Mouse (Mus musculus) kidney, postnatal 36 days (tissue): ENCODE measurements around the gene Sema3d.

Experiments
- DNase-seq, 2 experiments: peaks; one replicate each; pipeline ENCODE4 v3.0.0; 2021 to 2022; ENCODE audit warnings: mixed read lengths in 2 of 2

Gene Sema3d

GRCm38 (mm10) chr5:12499791-12500504 is 116.8 kb downstream of the Sema3d start:
- no peak for DNase-seq

DNA sequence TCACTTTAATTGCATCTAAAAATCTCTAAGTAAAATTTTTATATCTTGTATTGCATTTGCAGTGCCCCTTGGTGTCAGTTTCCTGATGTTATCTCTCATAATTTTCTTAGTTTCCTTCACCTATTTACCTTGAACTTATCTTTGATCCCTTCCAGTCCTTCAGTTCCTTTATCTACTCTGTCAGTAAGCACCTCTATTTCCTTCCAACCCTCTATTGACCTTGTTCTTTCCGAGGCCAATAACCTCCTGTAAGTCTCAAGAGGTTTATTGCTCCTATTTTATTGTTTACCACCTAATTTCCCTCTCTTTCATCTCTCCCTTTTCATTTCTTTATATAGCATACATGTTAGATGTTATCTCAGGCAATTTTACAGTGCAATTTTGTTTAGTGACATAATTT is 129.3 kb downstream of the Sema3d start:
- no peak for DNase-seq

DNA sequence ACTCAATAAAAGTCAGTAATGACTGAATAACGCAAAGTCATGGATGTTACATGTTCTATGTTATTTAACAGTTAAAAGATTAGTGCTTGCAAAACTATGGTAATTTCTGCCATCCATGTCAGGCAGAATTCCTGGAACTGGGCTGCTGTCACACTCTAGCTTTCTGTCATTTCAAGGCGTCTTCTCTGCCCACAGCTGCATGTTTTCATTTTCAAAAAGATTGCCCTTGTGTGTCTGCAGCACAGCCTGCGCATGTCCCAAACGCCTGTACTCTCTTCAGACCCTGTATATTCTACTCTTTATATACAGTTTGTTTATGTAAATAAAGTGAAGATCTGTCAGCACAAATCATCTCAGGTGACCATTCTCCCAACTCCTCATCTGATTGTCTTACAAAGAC is 132.1 kb downstream of the Sema3d start:
- no peak for DNase-seq

DNA sequence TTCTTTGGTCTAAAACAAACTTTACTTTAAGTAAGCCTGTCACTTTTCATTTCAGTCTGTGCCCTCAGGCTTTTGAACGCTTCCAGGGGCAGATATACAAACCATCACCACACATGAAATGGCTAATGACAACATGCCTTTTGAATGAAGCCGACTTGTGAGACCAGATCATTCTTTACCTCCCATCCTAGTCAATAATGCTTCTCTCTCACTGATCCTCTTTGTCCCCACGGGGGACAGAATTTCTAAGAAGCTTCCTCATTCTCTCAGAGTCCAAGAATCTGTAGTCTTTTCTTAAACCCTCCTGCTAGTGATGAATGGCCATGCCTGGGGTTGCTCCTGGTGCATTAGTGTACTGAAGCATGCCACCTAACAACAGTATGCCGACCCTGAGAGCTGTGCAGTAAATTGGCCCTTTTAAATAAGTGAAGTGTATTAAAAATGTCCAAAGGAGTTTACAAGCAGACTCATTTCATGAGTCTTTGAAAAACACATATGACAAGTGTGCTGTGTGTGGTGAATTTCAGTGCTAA is 142.1 kb downstream of the Sema3d start:
- DNase-seq = no peak

- no peak for DNase-seq
These were observed 145.4 kb downstream of the Sema3d start for GRCm38 (mm10) chr5:12528596-12528995.

DNA sequence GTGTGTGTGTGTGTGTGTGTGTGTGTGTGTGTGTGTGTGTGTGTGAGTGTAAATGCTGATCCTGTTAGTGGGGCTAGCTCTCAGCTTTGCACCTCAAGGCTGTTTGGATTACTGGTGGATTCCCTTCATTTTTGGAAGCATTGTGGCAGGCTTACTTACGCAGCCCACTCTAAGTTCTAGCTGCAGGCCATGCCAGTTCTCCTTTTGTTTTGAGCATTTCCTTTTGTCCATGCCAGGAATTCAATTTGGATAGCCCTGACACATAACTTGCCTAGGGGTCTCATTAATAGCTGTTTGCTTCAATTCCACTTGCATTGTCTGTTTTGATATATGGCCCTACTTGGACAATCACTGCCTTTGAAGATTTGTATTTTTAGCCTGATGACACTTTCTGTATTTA is 146.6 kb downstream of the Sema3d start:
- no peak for DNase-seq

- DNase-seq = peak; percentile 23 to 31
These were observed 158.1 kb downstream of the Sema3d start for GRCm38 (mm10) chr5:12541268-12541667.

GRCm38 (mm10) chr5:12549046-12549669 is 166.0 kb downstream of the Sema3d start:
- no peak for DNase-seq

DNA sequence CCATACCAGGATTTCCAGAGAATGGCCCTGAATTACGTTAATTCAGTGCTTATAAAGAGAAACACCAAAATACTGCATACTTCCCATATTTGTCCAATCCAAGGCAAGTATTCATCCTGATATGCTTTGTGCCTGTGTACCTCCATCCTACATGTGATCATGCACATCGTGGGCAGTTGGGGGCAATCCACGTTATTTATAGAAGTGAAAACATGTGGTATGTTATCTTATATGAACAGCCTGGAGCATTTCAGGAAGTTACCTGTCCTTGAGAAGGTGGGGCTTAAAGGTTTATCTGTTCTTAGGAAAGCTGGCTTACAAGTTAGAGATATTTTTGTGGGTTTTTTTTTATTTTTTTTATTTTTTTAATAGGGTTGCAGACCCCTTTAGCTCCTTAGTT is 172.2 kb downstream of the Sema3d start:
- no peak for DNase-seq

DNA sequence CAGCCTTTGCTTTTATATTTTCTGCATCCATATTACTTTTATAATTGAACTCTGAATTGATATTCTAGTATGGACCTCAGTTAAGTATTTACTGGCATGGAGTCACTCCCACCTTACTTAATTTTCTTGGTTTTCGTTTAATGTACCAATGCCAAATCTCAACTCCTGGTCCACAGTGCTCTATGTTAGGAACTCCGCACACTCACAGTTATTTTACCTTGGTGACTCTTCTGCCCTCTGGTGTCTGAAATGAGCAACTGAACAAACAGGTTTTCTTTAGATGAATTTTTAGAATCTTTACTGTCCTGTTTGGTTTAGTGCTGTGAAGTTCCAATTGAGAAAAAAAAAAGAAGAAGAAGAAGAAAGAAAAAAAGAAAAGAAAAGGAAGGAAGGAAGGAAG is 174.7 kb downstream of the Sema3d start:
- DNase-seq = peak; percentile 14 to 19

GRCm38 (mm10) chr5:12561740-12562139 is 178.6 kb downstream of the Sema3d start:
- DNase-seq = no peak

DNA sequence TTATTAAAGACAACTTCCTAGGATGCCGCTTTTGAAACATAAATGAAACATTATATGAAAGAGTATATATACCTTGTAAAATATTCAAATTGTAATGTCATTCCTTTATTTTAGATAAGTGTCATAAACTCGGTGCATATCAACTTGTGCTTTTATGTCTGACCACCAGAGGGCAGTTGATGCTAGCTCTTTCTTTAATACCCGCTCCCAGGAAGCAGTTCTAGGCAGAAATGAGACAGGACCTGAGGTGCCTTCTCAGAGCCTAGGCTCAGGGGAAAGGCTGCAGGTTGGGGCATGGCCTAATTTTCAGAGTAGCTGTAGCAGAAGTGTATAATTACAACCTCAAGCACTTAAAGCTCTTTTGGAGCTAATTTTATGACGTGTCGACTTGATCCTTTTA is 179.0 kb downstream of the Sema3d start:
- DNase-seq = peak; percentile 59 to 70

GRCm38 (mm10) chr5:12563132-12563531 is 179.9 kb downstream of the Sema3d start:
- DNase-seq = no peak

- DNase-seq = peak in 1 of 2 experiments; percentile 27
These were observed 181.5 kb downstream of the Sema3d start for GRCm38 (mm10) chr5:12564602-12565220.

DNA sequence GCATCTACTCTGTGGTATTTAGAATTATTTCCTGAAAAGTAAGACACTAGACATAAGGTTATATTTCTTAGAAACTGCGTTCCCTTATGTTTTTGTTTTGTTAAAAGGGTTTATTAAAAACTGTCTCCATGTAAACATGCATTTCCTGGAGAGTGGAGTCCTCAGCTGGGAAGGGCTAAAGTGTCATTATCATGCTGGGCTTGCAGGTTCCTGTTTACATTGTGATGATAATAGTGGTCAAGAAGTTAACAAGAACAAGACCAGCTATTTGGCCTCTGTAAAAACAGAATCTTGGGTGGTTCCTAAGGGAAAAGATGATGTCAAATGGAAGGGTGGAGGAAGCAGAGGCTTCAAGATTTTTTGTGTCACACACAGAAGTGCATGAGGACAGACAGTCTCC is 183.4 kb downstream of the Sema3d start:
- DNase-seq = no peak

DNA sequence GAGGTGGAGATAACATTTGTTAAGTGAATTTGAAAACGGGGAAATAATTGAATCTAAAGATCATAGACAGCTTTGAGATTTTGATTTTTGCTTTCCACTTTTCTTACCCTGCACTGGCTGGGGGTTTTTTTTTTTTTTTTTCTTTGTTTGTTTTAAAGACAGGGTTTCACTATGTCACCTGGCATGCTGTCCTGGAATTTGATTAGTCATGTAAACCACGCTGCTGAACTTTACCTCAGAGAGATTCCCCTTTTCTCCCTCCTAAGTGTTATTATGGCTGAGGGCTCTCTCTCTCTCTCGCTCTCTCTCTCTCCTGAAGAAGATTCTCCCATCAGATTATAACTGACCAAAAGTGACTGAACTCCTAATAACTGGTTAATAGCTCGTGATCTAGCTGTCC is 191.4 kb downstream of the Sema3d start:
- DNase-seq = no peak

DNA sequence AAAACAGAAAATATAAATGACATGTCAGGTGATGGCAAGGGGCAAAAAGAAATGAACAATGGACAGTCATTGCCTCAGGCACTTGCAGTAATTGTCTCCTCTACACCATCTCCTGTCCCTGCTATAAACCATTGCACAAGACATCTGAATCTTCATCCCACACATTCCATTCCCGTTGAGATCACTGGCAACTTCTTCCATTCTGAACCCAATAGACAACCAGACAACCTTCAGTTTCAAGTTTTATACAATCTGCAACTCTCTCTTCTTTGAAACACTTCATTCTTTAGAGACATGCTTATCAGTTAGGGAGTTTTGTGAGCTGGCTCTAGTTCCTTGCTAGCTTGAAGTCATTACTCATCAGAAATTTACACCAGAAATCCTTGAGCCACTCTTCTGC is 192.1 kb downstream of the Sema3d start:
- DNase-seq = no peak

DNA sequence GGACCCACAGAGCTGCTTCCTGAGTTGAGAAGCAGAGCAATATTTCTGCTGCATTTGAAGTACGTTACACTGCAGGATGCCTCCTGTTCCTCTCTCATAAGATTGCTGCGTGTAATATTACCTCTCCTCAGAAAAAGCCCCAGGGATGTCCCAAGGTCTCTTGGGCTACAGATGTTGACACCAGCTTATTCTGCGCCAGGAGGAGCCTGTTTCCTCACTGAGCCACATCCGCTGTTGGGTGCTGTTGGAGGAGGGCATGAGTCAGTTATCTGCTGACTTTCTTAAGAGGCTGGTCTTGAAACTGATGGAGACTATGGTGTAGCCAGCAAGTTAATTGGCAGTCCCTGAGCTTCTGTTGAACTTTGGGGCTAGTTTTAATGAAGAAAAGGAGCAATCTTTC is 196.6 kb downstream of the Sema3d start:
- no peak for DNase-seq

- DNase-seq = no peak
These were observed 199.4 kb downstream of the Sema3d start for GRCm38 (mm10) chr5:12582540-12582939.

GRCm38 (mm10) chr5:12583293-12583834 is 200.2 kb downstream of the Sema3d start:
- peak; percentile 5 to 8 for DNase-seq

DNA sequence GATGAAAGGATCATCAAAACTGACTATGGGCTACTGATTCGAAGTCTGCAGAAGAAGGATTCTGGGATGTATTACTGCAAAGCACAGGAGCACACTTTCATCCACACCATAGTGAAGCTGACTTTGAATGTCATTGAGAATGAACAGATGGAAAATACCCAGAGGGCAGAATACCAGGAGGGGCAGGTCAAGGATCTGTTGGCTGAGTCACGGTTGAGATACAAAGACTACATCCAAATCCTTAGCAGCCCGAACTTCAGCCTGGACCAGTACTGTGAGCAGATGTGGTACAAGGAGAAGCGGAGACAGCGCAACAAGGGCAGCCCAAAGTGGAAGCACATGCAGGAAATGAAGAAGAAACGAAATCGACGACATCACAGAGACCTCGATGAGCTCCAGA is 201.7 kb downstream of the Sema3d start:
- DNase-seq = no peak

- DNase-seq = no peak
These were observed 251.2 kb downstream of the Sema3d start for GRCm38 (mm10) chr5:12634227-12634980.
